Mouse (Mus musculus) liver, adult 2 months (tissue): ENCODE measurements around the gene Stat5a.

Experiments used
- CTCF ChIP-seq: fragments of 200-500 bp; IDR thresholded peaks from 2 replicates; pipeline ENCODE4 v1.5.1; 2011; ENCODE audit warnings: low read depth, low read length, control low read depth
- POLR2A ChIP-seq: fragments of 200-500 bp; IDR thresholded peaks from 2 replicates; pipeline ENCODE4 v1.6.1; 2011; ENCODE audit warnings: low read length, control low read depth; ENCODE audit not compliant: insufficient read depth; ENCODE audit errors: extremely low read depth

- TF ChIP-seq CTCF, result no peak
- no peak for TF ChIP-seq POLR2A
These were observed 29.2 kb downstream of the Stat5a start for GRCm38 (mm10) chr11:100888348-100888820.
